Comparison of ENCODE assay signal across 16 mouse cellular contexts in the genomic region with DNA sequence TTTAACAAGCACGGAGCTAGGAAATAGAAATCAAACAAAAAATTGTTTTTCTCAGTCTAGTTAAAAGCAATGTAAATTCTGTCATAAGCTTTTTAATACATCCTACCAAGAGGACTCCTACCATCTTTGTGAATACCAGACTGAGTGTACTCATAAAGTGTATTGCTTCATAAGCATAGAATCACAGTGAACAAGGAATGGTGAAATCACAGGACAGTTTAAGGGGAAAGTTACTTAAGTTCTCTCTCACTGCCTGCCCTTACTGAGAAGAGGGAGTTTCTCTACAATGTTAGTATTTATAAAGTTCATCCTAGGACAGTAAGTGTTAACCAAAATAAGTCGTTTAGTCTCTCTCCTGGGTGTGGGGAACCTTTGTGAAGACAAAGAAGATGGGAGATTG.
"Had no signal": no experiment of that assay in that cellular context is flagged by ENCODE, and none has a peak within 500 bp of the region (broad histone marks: within the 10 kb centered on the region; RNA-seq: fewer than 3 reads in every experiment).

No protein-coding gene starts in this region.

- DNase-seq: retina, postnatal 1 day; right cerebral cortex, adult 18-20 months; right cerebral cortex, postnatal 14 days; right cerebral cortex, postnatal 25 days; right cerebral cortex, postnatal 4 days; spleen, adult 18-20 months; thymus, adult 18-20 months; thymus, adult 2 months; thymus, postnatal 14 days; thymus, postnatal 25 days; thymus, postnatal 36 days; thymus, postnatal 4 days had no signal

- H3K27ac ChIP-seq: neural tube, embryonic 13.5 days; neural tube, embryonic 15.5 days; stomach, embryonic 15.5 days; stomach, postnatal 0 days had no signal

- H3K4me1 ChIP-seq: neural tube, embryonic 13.5 days; neural tube, embryonic 15.5 days; stomach, embryonic 15.5 days had no signal

- H3K36me3 ChIP-seq: neural tube, embryonic 13.5 days; neural tube, embryonic 15.5 days; stomach, embryonic 15.5 days had no signal

- H3K27me3 ChIP-seq: neural tube, embryonic 13.5 days; neural tube, embryonic 15.5 days; stomach, embryonic 15.5 days had no signal

- H3K9me3 ChIP-seq: neural tube, embryonic 13.5 days; neural tube, embryonic 15.5 days; stomach, embryonic 15.5 days had no signal

- H3K9ac ChIP-seq: neural tube, embryonic 13.5 days; neural tube, embryonic 15.5 days; stomach, embryonic 15.5 days had no signal

- H3K4me2 ChIP-seq: neural tube, embryonic 13.5 days; neural tube, embryonic 15.5 days; stomach, embryonic 15.5 days had no signal

- H3K4me3 ChIP-seq: neural tube, embryonic 13.5 days; neural tube, embryonic 15.5 days; stomach, embryonic 15.5 days had no signal
